Mouse (Mus musculus) kidney, embryonic 14.5 days (tissue): ENCODE data around the gene Clasrp. TPM values are rescaled to one million over a fixed set of nuclear protein-coding genes. Genes with fewer than 3 reads are reported as not detected.

Source experiments
- ATAC-seq: fragments of 200-750 bp; cut with Nextera tagmentation; 2 replicates; pipeline ENCODE4 v1.8.0; 2017; ENCODE audit warnings: moderate number of reproducible peaks, mild to moderate bottlenecking, moderate TSS enrichment, moderate library complexity; ENCODE audit not compliant: low FRiP score, low TSS enrichment
- H3K27ac ChIP-seq: fragments of 300-500 bp; sonication (generic); 2 replicates; pipeline ENCODE4 v1.5.1; 2014; ENCODE audit warnings: low read depth, mild to moderate bottlenecking, low read length, moderate library complexity, mixed read lengths
- H3K27me3 ChIP-seq: fragments of 300-500 bp; sonication (generic); 2 replicates; pipeline ENCODE4 v1.6.1; 2014; ENCODE audit warnings: mild to moderate bottlenecking, low read length; ENCODE audit not compliant: control insufficient read depth, insufficient read depth
- H3K36me3 ChIP-seq: fragments of 300-500 bp; sonication (generic); 2 replicates; pipeline ENCODE4 v1.6.1; 2014; ENCODE audit warnings: low read length, mixed read lengths; ENCODE audit not compliant: control insufficient read depth, insufficient read depth
- H3K4me1 ChIP-seq: fragments of 300-500 bp; sonication (generic); 2 replicates; pipeline ENCODE4 v1.6.1; 2014; ENCODE audit warnings: low read length, mixed read lengths; ENCODE audit not compliant: control insufficient read depth, insufficient read depth
- H3K4me2 ChIP-seq: fragments of 300-500 bp; sonication (generic); replicated peaks from 2 replicates; pipeline ENCODE4 v1.6.1; 2014; ENCODE audit warnings: low read depth, mild to moderate bottlenecking, low read length
- H3K4me3 ChIP-seq: fragments of 300-500 bp; sonication (generic); 2 replicates; pipeline ENCODE4 v1.5.1; 2014; ENCODE audit warnings: mild to moderate bottlenecking, low read length
- H3K9ac ChIP-seq: fragments of 300-500 bp; sonication (generic); 2 replicates; pipeline ENCODE4 v1.6.1; 2014; ENCODE audit warnings: low read depth, mild to moderate bottlenecking, low read length, moderate library complexity
- H3K9me3 ChIP-seq: fragments of 300-500 bp; sonication (generic); 2 replicates; pipeline ENCODE4 v1.6.1; 2016; ENCODE audit warnings: low read length; ENCODE audit not compliant: control insufficient read depth
- WGBS: fragments of 180-500 bp; shearing (Covaris S2); extraction: QIAGEN DNeasy Blood & Tissue Kit; methylation state at CpG from one replicate; pipeline ENCODE4 v1.1.7; 2014; 5-methylcytosine and 5-hydroxymethylcytosine counted together
- polyA plus RNA-seq: library from polyadenylated mRNA; unstranded; fragments of >200 nt; fragmentation: Nextera tagmentation; extraction: Ambion mirVana; gene quantifications from 2 replicates; pipeline ENCODE4 v1.2.1, GENCODE M21; 2014

Gene Clasrp
- polyA plus RNA-seq, result 44.3 and 48.4 TPM in 2 replicates

- H3K27ac ChIP-seq, result peak within 1 kb of the TSS; percentile 53; the same call in 1 of the 2 replicates
- H3K9ac ChIP-seq, result peak within 1 kb of the TSS; percentile 95
- peak within 1 kb of the TSS; percentile 85 for H3K4me2 ChIP-seq
- 1% methylated on average over 57 of the region's 57 CpGs for WGBS
- peak within 1 kb of the TSS; percentile 99 for H3K4me3 ChIP-seq
- peaks cover 34% of the 10 kb centered on the region for H3K36me3 ChIP-seq
- H3K4me1 ChIP-seq, result peaks cover 12% of the 10 kb centered on the region; the same call in 1 of the 2 replicates
- H3K9me3 ChIP-seq, result no peaks in the 10 kb centered on the region
- ATAC-seq, result peak; percentile 97
- no peaks in the 10 kb centered on the region for H3K27me3 ChIP-seq
Observed at GRCm38 (mm10) chr7:19603849-19604605, at the start of gene Clasrp. TSS of gene Clasrp (minus strand) at chr7:19604486.

GRCm38 (mm10) chr7:19652614-19653013 is 48.3 kb upstream of the Clasrp start:
- Histone ChIP-seq H3K4me2 (no peak overlapping the region), H3K36me3 (peaks cover 70% of the 10 kb centered on the region), H3K4me1 (no peaks in the 10 kb centered on the region), H3K4me3 (no peak overlapping the region), H3K9ac (no peak overlapping the region), H3K27ac (no peak overlapping the region), H3K27me3 (no peaks in the 10 kb centered on the region), H3K9me3 (no peaks in the 10 kb centered on the region)
- ATAC-seq, result no peak
- 95% methylated on average over 2 of the region's 2 CpGs for WGBS

- Histone ChIP-seq H3K9ac (no peak overlapping the region), H3K27me3 (no peaks in the 10 kb centered on the region), H3K9me3 (no peaks in the 10 kb centered on the region), H3K4me3 (no peak overlapping the region), H3K4me2 (no peak overlapping the region), H3K27ac (no peak overlapping the region), H3K36me3 (peaks cover 78% of the 10 kb centered on the region), H3K4me1 (no peaks in the 10 kb centered on the region)
- ATAC-seq, result no peak
- 92% methylated on average over 6 of the region's 6 CpGs for WGBS
Observed at GRCm38 (mm10) chr7:19651063-19651786, 46.9 kb upstream of the Clasrp start.

GRCm38 (mm10) chr7:19641223-19641622 is 36.9 kb upstream of the Clasrp start:
- Histone ChIP-seq H3K4me3 (no peak overlapping the region), H3K4me1 (no peaks in the 10 kb centered on the region), H3K9me3 (no peaks in the 10 kb centered on the region), H3K36me3 (peaks cover 95% of the 10 kb centered on the region), H3K27me3 (no peaks in the 10 kb centered on the region), H3K9ac (no peak overlapping the region), H3K4me2 (no peak overlapping the region), H3K27ac (no peak overlapping the region)
- ATAC-seq, result no peak
- WGBS, result 100% methylated on average over 4 of the region's 4 CpGs

- H3K27ac ChIP-seq, result no peak overlapping the region
- no peaks in the 10 kb centered on the region for H3K4me1 ChIP-seq
- H3K27me3 ChIP-seq, result no peaks in the 10 kb centered on the region
- H3K36me3 ChIP-seq, result peaks cover 79% of the 10 kb centered on the region
- no peak overlapping the region for H3K4me3 ChIP-seq
- ATAC-seq, result no peak
- 84% methylated on average over 11 of the region's 11 CpGs for WGBS
- no peak overlapping the region for H3K9ac ChIP-seq
- H3K9me3 ChIP-seq, result no peaks in the 10 kb centered on the region
- no peak overlapping the region for H3K4me2 ChIP-seq
Observed at GRCm38 (mm10) chr7:19635074-19635827, 31.0 kb upstream of the Clasrp start.

- Histone ChIP-seq H3K27me3 (no peaks in the 10 kb centered on the region), H3K9me3 (no peaks in the 10 kb centered on the region), H3K4me3 (no peak overlapping the region), H3K4me1 (0 out of 2 replicates have a peak, but pooled peaks cover 3% of the 10 kb centered on the region), H3K36me3 (peaks cover 72% of the 10 kb centered on the region), H3K27ac (no peak overlapping the region), H3K9ac (no peak overlapping the region), H3K4me2 (no peak overlapping the region)
- ATAC-seq, result no peak
- 95% methylated on average over 2 of the region's 2 CpGs for WGBS
Observed at GRCm38 (mm10) chr7:19634591-19634990, 30.3 kb upstream of the Clasrp start.

GRCm38 (mm10) chr7:19633855-19634254 is 29.6 kb upstream of the Clasrp start:
- no peak for ATAC-seq
- 0 out of 2 replicates have a peak, but pooled peaks cover 4% of the 10 kb centered on the region for H3K4me1 ChIP-seq
- H3K27me3 ChIP-seq, result no peaks in the 10 kb centered on the region
- peaks cover 65% of the 10 kb centered on the region for H3K36me3 ChIP-seq
- no peak overlapping the region for H3K9ac ChIP-seq
- no peak overlapping the region for H3K27ac ChIP-seq
- 92% methylated on average over 15 of the region's 15 CpGs for WGBS
- H3K4me3 ChIP-seq, result no peak overlapping the region
- H3K4me2 ChIP-seq, result no peak overlapping the region
- no peaks in the 10 kb centered on the region for H3K9me3 ChIP-seq

GRCm38 (mm10) chr7:19633197-19633596 is 28.9 kb upstream of the Clasrp start:
- Histone ChIP-seq H3K4me1 (0 out of 2 replicates have a peak, but pooled peaks cover 4% of the 10 kb centered on the region), H3K27ac (no peak overlapping the region), H3K4me2 (no peak overlapping the region), H3K9ac (no peak overlapping the region), H3K36me3 (peaks cover 58% of the 10 kb centered on the region), H3K4me3 (no peak overlapping the region), H3K9me3 (no peaks in the 10 kb centered on the region), H3K27me3 (no peaks in the 10 kb centered on the region)
- ATAC-seq, result no peak
- WGBS, result 91% methylated on average over 17 of the region's 17 CpGs
